Mouse (Mus musculus): ENCODE results near the gene U2surp. TPM values are rescaled to one million over a fixed set of nuclear protein-coding genes. Genes with fewer than 3 reads are reported as not detected.

U2surp gene
- polyA plus RNA-seq, 1 experiment from 2014 or later = 135 TPM

DNA sequence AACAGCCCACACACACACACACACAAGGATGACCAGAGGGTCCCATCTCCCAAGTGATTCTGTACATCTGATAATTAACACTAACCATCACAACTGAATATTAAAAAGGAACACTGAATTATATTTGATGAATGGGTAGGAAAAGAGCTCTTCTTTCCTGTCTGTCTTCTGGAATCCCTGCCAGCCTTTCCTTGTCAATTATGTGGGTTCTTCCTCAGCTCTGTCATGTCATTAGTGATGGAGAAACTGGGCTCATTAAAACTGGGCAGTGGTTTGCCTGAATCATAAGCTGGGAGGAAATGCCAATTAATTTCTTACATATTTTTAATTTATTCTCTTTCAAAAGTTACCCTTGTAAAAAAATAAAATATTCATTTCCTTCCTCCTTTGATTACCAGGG lies 29.4 kb upstream of the U2surp start:
- no peak overlapping the region for H3K9ac ChIP-seq (ENCODE audit: low read length)
- no peak overlapping the region for H3K4me3 ChIP-seq (ENCODE audit: low read length)
- H3K27ac ChIP-seq (ENCODE audit: low read length) = no peak overlapping the region
- H3K4me2 ChIP-seq (ENCODE audit: low read depth, low read length) = no peak overlapping the region
- no peaks in the 10 kb centered on the region for H3K4me1 ChIP-seq (replicated peaks; ENCODE audit: control insufficient read depth, insufficient read depth, low read length)
- no peaks in the 10 kb centered on the region for H3K36me3 ChIP-seq (ENCODE audit: control insufficient read depth, insufficient read depth, low read length)
- no peak for ATAC-seq (ENCODE audit: low read depth)
- H3K9me3 ChIP-seq (ENCODE audit: control insufficient read depth, low read length) = no peaks in the 10 kb centered on the region
- no peaks in the 10 kb centered on the region; the same call in 1 of the 2 replicates for H3K27me3 ChIP-seq (ENCODE audit: control insufficient read depth, insufficient read depth, low read depth, low read length)

- WGBS = 59% methylated on average over 4 of the region's 4 CpGs
- no peaks in the 10 kb centered on the region for H3K36me3 ChIP-seq (ENCODE audit: control insufficient read depth, insufficient read depth, low read length)
- H3K4me1 ChIP-seq (replicated peaks; ENCODE audit: control insufficient read depth, insufficient read depth, low read length) = no peaks in the 10 kb centered on the region
- no peaks in the 10 kb centered on the region; the same call in 1 of the 2 replicates for H3K27me3 ChIP-seq (ENCODE audit: control insufficient read depth, insufficient read depth, low read depth, low read length)
- H3K9ac ChIP-seq (ENCODE audit: low read length) = no peak overlapping the region
- no peak overlapping the region for H3K4me2 ChIP-seq (ENCODE audit: low read depth, low read length)
- no peak overlapping the region for H3K4me3 ChIP-seq (ENCODE audit: low read length)
- H3K9me3 ChIP-seq (ENCODE audit: control insufficient read depth, low read length) = no peaks in the 10 kb centered on the region
- H3K27ac ChIP-seq (ENCODE audit: low read length) = no peak overlapping the region
- no peak for ATAC-seq (ENCODE audit: low read depth)
Measured at GRCm38 (mm10) chr9:95540487-95540886, 28.7 kb upstream of the U2surp start.

DNA sequence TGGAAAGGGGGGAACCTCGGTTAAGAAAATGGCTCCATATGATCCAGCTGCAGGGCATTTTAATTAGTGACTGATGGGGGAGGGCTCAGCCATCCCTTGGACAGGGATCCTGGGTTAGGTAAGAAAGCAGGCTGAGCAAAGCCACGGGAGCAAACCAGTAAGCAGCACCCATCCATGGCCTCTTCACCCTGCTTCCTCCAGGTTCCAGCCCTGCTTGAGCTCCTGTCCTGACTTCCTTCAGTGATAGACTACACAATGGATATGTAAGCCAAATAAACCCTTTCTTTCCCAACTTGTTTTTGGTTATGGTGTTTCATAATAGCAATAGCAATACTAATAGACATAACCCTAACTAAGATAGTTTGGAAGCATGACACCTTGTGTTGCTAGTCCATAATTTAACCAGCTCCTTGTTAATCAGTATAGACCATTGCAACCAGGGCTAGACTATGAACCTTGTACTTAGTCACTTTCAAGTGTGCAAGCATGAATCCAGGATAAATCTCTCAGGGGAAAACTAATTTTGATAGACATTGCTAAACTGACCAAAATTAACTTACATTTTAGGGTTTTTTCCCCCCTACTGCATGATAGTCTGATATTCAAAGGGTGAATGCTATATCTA lies 27.5 kb upstream of the U2surp start:
- Histone ChIP-seq H3K4me3 (ENCODE audit: low read length) (no peak overlapping the region), H3K27me3 (ENCODE audit: control insufficient read depth, insufficient read depth, low read depth, low read length) (no peaks in the 10 kb centered on the region; the same call in 1 of the 2 replicates), H3K27ac (ENCODE audit: low read length) (no peak overlapping the region), H3K9me3 (ENCODE audit: control insufficient read depth, low read length) (no peaks in the 10 kb centered on the region), H3K4me1 (replicated peaks; ENCODE audit: control insufficient read depth, insufficient read depth, low read length) (no peaks in the 10 kb centered on the region), H3K4me2 (ENCODE audit: low read depth, low read length) (no peak overlapping the region), H3K9ac (ENCODE audit: low read length) (no peak overlapping the region), H3K36me3 (ENCODE audit: control insufficient read depth, insufficient read depth, low read length) (no peaks in the 10 kb centered on the region)
- WGBS = 74% methylated on average over 2 of the region's 2 CpGs
- ATAC-seq (ENCODE audit: low read depth) = no peak

DNA sequence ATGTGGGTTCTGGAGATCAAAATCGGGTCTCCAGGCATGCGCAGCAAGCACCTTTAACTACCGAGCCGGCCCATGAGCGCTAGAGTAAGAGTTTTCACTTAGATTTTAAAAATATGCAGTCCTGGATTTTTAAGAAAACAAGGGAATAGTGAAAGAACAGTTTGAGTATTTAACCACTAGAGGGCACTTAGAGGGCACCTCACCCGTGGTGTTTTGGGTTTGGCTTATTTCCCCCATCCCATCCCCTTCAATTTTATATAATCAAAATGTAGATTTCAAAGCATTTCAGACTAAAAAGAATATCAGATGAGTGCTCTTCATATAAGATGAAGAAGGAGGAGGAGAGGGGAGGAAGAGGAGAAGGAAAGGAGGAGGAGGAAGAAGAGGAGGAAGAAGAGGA lies 22.0 kb upstream of the U2surp start:
- H3K27ac ChIP-seq (ENCODE audit: low read length) = no peak overlapping the region
- H3K4me3 ChIP-seq (ENCODE audit: low read length) = no peak overlapping the region
- 44% methylated on average over 6 of the region's 6 CpGs for WGBS
- no peaks in the 10 kb centered on the region for H3K36me3 ChIP-seq (ENCODE audit: control insufficient read depth, insufficient read depth, low read length)
- no peak for ATAC-seq (ENCODE audit: low read depth)
- H3K4me1 ChIP-seq (replicated peaks; ENCODE audit: control insufficient read depth, insufficient read depth, low read length) = no peaks in the 10 kb centered on the region
- H3K9me3 ChIP-seq (ENCODE audit: control insufficient read depth, low read length) = no peaks in the 10 kb centered on the region
- no peak overlapping the region for H3K4me2 ChIP-seq (ENCODE audit: low read depth, low read length)
- no peaks in the 10 kb centered on the region for H3K27me3 ChIP-seq (ENCODE audit: control insufficient read depth, insufficient read depth, low read depth, low read length)
- H3K9ac ChIP-seq (ENCODE audit: low read length) = no peak overlapping the region

- WGBS = 56% methylated on average over 3 of the region's 3 CpGs
- Histone ChIP-seq H3K27me3 (ENCODE audit: control insufficient read depth, insufficient read depth, low read depth, low read length) (no peaks in the 10 kb centered on the region), H3K4me2 (ENCODE audit: low read depth, low read length) (no peak overlapping the region), H3K9ac (ENCODE audit: low read length) (no peak overlapping the region), H3K4me1 (replicated peaks; ENCODE audit: control insufficient read depth, insufficient read depth, low read length) (no peaks in the 10 kb centered on the region), H3K4me3 (ENCODE audit: low read length) (no peak overlapping the region), H3K36me3 (ENCODE audit: control insufficient read depth, insufficient read depth, low read length) (no peaks in the 10 kb centered on the region), H3K27ac (ENCODE audit: low read length) (no peak overlapping the region), H3K9me3 (ENCODE audit: control insufficient read depth, low read length) (no peaks in the 10 kb centered on the region)
- ATAC-seq (ENCODE audit: low read depth) = no peak
Measured at GRCm38 (mm10) chr9:95531144-95531543, 19.3 kb upstream of the U2surp start.

- WGBS = 25% methylated on average over 2 of the region's 2 CpGs
- Histone ChIP-seq H3K27me3 (ENCODE audit: control insufficient read depth, insufficient read depth, low read depth, low read length) (no peaks in the 10 kb centered on the region), H3K27ac (ENCODE audit: low read length) (no peak overlapping the region), H3K4me1 (replicated peaks; ENCODE audit: control insufficient read depth, insufficient read depth, low read length) (no peaks in the 10 kb centered on the region), H3K36me3 (ENCODE audit: control insufficient read depth, insufficient read depth, low read length) (no peaks in the 10 kb centered on the region), H3K4me2 (ENCODE audit: low read depth, low read length) (no peak overlapping the region), H3K9ac (ENCODE audit: low read length) (no peak overlapping the region), H3K9me3 (ENCODE audit: control insufficient read depth, low read length) (no peaks in the 10 kb centered on the region), H3K4me3 (ENCODE audit: low read length) (no peak overlapping the region)
- no peak for ATAC-seq (ENCODE audit: low read depth)
Measured at GRCm38 (mm10) chr9:95527676-95528075, 15.9 kb upstream of the U2surp start.

GRCm38 (mm10) chr9:95525961-95526360 lies 14.2 kb upstream of the U2surp start:
- H3K9ac ChIP-seq (ENCODE audit: low read length) = no peak overlapping the region
- ATAC-seq (ENCODE audit: low read depth) = peak; percentile 64; the same call in 1 of the 2 replicates
- no peaks in the 10 kb centered on the region for H3K36me3 ChIP-seq (ENCODE audit: control insufficient read depth, insufficient read depth, low read length)
- no peaks in the 10 kb centered on the region for H3K27me3 ChIP-seq (ENCODE audit: control insufficient read depth, insufficient read depth, low read depth, low read length)
- no peaks in the 10 kb centered on the region for H3K4me1 ChIP-seq (replicated peaks; ENCODE audit: control insufficient read depth, insufficient read depth, low read length)
- H3K27ac ChIP-seq (ENCODE audit: low read length) = no peak overlapping the region
- WGBS = 6% methylated on average over 2 of the region's 2 CpGs
- no peak overlapping the region for H3K4me3 ChIP-seq (ENCODE audit: low read length)
- H3K4me2 ChIP-seq (ENCODE audit: low read depth, low read length) = no peak overlapping the region
- no peaks in the 10 kb centered on the region for H3K9me3 ChIP-seq (ENCODE audit: control insufficient read depth, low read length)

- H3K4me3 ChIP-seq (ENCODE audit: low read length) = no peak overlapping the region
- H3K27me3 ChIP-seq (ENCODE audit: control insufficient read depth, insufficient read depth, low read depth, low read length) = no peaks in the 10 kb centered on the region
- H3K9me3 ChIP-seq (ENCODE audit: control insufficient read depth, low read length) = no peaks in the 10 kb centered on the region
- no peaks in the 10 kb centered on the region for H3K4me1 ChIP-seq (replicated peaks; ENCODE audit: control insufficient read depth, insufficient read depth, low read length)
- WGBS = 71% methylated on average over 6 of the region's 6 CpGs
- H3K9ac ChIP-seq (ENCODE audit: low read length) = no peak overlapping the region
- no peak for ATAC-seq (ENCODE audit: low read depth)
- H3K27ac ChIP-seq (ENCODE audit: low read length) = no peak overlapping the region
- H3K4me2 ChIP-seq (ENCODE audit: low read depth, low read length) = no peak overlapping the region
- no peaks in the 10 kb centered on the region for H3K36me3 ChIP-seq (ENCODE audit: control insufficient read depth, insufficient read depth, low read length)
Measured at GRCm38 (mm10) chr9:95525376-95525775, 13.6 kb upstream of the U2surp start.

- H3K36me3 ChIP-seq (ENCODE audit: control insufficient read depth, insufficient read depth, low read length) = no peaks in the 10 kb centered on the region
- no peak overlapping the region for H3K4me3 ChIP-seq (ENCODE audit: low read length)
- H3K27me3 ChIP-seq (ENCODE audit: control insufficient read depth, insufficient read depth, low read depth, low read length) = no peaks in the 10 kb centered on the region
- 83% methylated on average over 2 of the region's 2 CpGs for WGBS
- H3K4me2 ChIP-seq (ENCODE audit: low read depth, low read length) = no peak overlapping the region
- H3K9me3 ChIP-seq (ENCODE audit: control insufficient read depth, low read length) = no peaks in the 10 kb centered on the region
- no peak overlapping the region for H3K9ac ChIP-seq (ENCODE audit: low read length)
- no peak overlapping the region for H3K27ac ChIP-seq (ENCODE audit: low read length)
- ATAC-seq (ENCODE audit: low read depth) = no peak
- H3K4me1 ChIP-seq (replicated peaks; ENCODE audit: control insufficient read depth, insufficient read depth, low read length) = no peaks in the 10 kb centered on the region
Measured at GRCm38 (mm10) chr9:95522561-95522960, 10.8 kb upstream of the U2surp start.

DNA sequence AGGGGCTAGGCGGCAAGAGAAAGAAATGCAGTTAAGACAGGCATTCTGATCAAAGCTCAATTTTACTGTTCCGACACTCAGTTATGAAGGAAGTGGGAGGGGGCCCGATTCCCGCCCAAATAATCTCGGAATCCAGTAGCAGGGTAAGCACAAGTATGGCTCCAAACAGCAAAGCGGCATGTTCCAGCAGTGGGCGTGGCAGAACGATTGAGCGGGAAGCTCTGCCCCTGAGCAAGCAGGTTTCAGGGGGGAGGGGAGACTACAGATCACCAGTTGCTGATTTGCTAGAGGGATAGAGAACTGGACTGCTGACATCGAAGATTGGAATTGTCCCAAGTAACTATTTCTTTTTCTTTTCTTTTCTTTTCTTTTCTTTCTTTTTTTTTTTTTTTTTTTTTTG lies 9.8 kb upstream of the U2surp start:
- H3K4me2 ChIP-seq (ENCODE audit: low read depth, low read length) = no peak overlapping the region
- no peak for ATAC-seq (ENCODE audit: low read depth)
- H3K4me3 ChIP-seq (ENCODE audit: low read length) = no peak overlapping the region
- H3K9ac ChIP-seq (ENCODE audit: low read length) = no peak overlapping the region
- no peak overlapping the region for H3K27ac ChIP-seq (ENCODE audit: low read length)
- no peaks in the 10 kb centered on the region for H3K36me3 ChIP-seq (ENCODE audit: control insufficient read depth, insufficient read depth, low read length)
- H3K9me3 ChIP-seq (ENCODE audit: control insufficient read depth, low read length) = no peaks in the 10 kb centered on the region
- no peaks in the 10 kb centered on the region for H3K27me3 ChIP-seq (ENCODE audit: control insufficient read depth, insufficient read depth, low read depth, low read length)
- 33% methylated on average over 10 of the region's 10 CpGs for WGBS
- H3K4me1 ChIP-seq (replicated peaks; ENCODE audit: control insufficient read depth, insufficient read depth, low read length) = no peaks in the 10 kb centered on the region
